Mouse (Mus musculus) layer of hippocampus, postnatal 10 days (tissue): ENCODE measurements around the gene Gm10300. TPM values are rescaled to one million over a fixed set of nuclear protein-coding genes. Genes with fewer than 3 reads are reported as not detected.

Experiments used
- DNase-seq, 2 experiments: peaks; one replicate each; pipeline ENCODE4 v3.0.0; 2021; ENCODE audit warnings: low spot score in 2 of 2
- total RNA-seq, 2 experiments: library from RNA; stranded (reverse); gene quantifications; 2 replicates each; pipeline ENCODE4 v1.2.3; 2021

The Gm10300 gene
- total RNA-seq, 2 experiments from 2014 or later = not detected

DNA sequence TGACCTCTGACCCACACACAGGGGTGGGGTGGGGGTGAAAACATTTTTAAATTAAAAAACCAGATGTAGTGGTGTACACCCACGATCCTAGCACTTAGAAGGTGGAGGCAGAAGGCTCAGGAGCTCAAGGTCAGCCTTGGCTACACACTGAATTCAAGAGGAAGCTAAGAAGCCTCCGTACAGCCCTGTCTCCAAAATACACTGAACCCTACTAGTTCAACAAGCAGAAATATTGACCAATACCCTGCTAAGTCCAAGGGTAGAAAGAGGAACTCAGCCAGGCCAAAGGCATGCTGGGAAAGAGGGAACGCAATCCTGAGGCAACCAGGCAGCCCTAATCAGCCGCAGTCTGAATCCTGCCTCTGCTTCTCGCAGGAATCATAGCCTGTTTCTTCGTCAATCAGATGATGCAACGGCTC lies 3.8 kb downstream of the Gm10300 start:
- DNase-seq = no peak

DNA sequence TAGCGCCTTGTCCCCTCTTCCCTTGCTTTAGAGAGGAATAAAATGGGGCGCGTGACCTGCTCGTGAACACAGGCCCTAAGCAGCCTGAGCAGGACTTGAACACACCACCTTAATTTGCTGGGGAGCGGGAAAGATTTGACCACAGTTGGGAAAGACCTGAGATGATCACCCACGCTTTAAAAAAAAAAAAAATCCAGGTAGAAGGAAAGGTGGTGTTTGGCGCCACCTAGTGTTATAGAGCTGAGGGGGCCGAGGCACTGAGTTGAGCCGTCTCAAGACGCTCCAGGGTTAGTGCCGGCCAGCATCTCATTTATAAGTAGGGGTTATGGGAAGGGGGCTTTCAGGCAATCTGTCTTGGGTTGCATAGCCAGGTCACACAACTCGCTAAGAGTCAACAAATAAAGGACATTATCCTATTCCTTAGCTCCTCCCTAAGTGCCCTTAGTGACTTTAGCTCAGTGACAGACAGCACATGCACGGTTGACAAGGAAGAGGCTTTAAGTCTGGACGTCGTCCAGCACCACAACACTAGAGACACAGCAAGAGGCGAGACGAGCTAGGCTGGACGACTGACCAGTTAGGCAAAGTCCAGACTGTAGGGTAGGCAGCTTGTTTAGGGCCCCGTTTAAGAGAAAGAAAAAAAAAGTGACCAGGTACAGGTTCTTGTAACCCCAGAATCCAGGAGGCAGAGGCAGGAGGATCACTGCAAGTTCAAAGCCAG lies 5.2 kb downstream of the Gm10300 start:
- peak; percentile 75 to 76 for DNase-seq

DNA sequence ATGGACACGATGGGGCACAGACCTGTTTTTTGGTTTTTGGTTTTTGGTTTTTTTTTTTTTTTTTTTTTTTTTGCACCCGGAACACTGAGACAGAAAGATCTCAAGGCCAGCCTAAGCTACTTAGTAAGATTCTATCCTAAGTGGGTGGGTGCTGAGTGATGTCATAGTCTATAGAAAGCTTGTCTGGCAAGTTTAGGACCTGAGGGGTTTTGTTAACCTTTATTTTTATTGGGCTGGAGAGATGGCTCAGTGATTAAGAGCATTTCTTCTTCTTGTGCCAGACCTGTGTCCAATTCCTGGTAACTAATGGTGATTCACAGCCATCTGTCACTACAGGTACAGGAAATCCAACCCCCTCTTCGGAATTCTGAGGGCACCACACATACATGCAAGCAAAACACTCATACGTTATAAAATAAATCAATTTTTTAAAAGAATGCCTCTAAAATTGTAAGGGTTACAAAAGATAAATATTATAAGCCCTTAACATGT lies 6.0 kb downstream of the Gm10300 start:
- no peak for DNase-seq

DNA sequence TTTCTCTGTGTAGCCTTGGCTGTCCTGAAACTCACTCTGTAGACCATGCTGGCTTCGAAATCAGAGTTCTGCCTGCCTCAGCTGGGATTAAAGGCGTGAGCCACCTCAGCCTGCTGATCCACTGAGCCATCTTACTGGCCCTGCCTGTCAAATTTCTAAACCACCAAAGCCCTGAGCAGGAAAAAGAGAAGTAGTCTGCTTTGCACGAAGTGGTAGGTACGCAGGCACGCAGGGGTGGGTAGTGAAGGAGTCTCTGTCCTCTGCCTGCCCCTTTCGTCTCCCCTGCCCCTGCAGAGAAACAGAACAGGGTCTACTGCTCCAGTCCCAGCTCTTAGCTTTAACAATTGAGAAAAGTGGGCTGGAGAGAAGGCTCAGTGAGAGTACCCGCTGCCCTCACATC lies 10.6 kb downstream of the Gm10300 start:
- DNase-seq = no peak

DNA sequence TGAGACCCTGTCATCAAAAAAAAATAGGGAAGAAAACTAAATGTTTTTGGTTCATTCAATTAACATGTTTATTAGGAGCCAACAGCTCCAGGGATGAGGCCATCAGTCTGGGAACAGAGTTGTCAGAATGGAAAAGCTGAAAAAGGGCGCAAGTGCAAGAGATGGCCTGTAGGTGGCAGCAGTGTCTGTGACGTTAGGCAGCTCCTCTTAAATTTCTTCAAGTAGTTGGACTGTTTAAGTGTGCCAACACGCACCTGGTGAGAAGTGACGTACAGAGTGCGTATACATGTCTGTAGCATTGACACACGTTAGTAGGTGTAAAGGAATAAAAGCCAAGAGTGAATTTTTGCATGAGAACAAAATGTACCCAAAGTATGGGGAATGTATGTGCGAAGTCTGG lies 14.4 kb downstream of the Gm10300 start:
- peak; percentile 62 to 73 for DNase-seq

DNA sequence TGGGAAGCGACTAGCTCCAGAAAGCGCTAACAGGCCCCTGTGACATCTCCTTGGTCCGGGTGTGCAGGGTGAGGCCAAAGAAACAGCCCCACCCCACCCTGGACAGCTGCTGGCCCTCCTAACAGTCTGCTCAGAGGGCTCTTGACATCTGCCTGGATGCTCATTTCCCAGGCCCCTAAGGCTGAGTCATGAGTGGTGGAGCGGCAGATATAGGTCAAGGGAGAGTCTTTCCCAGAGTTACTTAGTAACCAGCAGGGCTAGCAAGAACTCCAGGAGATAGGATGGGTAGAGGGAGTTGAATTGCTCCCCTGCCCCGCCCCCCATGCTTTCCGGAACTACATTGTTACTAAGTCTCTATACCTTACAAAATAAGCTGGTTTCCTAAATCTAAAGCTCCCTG lies 18.6 kb downstream of the Gm10300 start:
- no peak for DNase-seq

DNA sequence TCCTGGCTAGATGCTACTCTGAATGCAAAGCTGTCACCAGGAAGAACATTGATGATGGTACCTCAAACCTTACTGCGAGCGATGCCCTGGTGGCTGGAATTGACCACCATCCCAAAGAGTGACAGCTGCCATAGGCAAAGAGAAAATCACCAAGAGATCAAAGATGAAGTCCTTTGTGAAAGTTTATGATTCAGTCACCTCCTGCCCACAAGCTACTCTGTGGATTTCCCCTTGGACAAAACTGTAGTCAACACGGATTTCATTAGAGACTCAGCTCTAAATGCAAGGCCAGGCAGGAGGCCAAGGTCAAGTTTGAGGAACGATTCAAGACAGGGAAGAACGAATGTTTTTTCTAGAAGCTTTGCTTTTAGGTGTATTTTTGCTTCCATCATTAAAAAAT lies 19.4 kb downstream of the Gm10300 start:
- no peak for DNase-seq

DNA sequence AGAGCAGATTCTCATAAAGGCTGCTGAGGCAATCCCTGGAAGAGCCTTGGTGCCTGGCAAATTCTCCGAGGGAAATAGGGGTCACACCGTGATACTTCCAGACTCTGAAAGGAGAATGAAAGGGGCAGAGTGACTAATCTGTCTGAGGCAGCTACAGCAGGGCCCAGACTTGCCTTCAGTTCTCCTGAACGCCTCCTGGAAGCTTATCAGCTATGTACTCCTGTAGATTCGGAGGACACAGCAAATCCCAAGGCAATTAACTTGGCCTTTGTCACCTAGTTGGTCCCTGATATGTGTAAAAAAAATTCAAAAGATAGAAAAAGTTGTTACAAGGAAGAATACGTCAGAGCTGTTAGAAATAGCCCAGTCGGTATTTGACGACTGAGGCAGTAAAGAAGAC lies 20.5 kb downstream of the Gm10300 start:
- no peak for DNase-seq

DNA sequence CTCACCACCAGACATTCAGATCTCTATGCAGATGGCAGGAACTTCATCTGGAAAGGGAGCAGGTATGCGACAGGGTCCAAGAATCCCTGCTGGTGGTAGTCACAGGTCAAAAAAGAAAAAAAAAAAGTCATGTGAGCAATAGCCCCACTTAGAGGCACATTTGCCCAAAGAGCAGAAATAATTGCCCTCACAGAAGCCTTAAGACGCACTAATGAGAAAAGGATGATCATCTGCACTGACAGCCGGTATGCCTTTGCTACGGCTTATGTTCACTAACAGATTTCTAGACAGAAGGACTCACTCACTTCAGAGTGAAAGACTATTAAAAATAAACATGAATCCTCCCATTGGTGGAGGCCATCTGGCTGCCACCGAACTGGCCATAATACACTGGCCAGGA lies 25.1 kb downstream of the Gm10300 start:
- peak in 1 of 2 experiments; percentile 12 for DNase-seq

DNA sequence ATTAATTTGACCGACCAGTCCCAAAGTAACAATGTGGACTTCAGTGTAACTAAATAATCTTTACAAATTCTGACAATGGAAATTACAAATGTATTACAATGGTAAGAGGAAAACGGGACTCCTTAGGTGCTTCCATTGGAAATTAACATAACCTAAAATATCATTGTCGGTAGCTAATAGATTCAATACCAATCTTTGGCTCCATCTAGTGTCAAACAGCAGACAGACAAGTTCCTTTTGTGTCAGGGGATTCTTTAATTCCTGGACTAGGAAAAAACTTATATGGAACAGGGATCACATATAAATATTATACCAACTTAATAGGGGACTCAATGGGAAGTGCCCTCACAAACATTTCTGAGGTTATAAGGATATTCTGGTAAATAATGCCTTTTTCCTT lies 26.7 kb downstream of the Gm10300 start:
- no peak for DNase-seq

DNA sequence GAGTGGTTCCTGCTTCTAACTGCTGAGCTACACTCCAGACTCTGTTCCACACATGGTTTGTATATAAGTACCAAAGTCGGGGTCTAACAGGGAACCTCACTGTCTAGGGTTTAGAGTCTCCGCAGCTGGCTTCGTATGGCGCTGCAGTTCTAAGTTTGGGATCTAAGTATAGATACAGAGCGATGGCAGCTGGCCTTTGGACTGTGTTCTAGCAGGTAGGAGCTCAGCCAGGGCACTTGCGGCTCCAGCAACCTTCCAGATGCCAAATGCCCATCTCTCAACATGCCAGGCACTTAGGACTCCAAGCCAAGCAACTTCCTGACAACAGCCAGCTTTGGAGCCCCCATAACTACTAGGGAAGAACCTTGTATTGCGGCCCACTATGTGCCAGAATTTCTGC lies 33.7 kb downstream of the Gm10300 start:
- DNase-seq = no peak

DNA sequence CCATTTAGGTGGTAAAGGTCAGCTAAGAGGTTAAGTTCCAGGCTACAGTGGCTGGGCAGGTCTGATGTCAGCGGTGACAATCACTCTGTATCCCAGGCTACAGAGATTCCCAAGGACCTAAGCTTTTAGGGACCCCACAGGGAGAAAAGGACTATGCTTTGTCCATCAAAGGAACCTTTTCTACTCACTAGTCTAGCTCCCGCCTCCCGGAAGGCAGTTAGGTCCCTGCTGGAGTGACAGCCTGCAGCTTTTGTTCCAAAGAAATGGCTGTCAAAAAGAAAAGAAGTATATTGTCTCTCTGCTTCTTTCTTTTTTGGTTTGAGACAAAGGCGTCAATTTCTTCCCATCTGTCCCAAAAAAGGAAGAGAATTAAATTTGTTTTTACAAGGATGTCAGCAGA lies 36.7 kb downstream of the Gm10300 start:
- no peak for DNase-seq

DNA sequence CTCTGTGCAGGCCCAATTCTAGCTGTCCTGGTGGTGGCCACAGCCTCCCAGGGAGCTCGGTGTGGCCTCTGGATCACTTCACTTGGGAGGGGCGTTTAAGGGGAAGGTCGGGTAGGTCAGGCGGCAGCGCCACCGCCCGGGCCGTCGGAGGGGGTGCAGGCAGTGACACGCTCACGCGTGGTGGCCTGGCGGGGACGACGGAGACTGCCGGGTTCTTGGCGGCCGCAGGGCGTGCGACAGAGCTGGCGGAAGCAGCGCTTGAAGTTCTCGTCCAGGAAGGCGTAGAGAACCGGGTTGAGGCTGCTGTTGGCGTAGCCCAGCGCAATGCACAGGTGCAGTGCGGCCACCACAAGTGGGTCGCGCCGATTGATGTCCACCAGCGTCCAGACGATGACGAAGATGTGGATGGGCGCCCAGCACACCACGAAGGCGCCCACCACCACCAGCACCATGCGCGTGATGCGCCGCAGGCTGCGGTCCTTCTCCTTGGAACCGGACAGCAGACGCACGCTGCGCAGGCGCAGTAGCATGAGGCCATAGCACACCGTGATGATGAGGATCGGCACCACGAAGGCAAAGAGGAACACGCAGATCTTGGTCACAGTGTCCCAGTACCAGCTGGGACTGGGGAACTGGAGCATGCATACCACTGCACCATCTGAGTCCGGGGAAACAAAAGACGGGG lies 39.1 kb downstream of the Gm10300 start:
- no peak for DNase-seq

DNA sequence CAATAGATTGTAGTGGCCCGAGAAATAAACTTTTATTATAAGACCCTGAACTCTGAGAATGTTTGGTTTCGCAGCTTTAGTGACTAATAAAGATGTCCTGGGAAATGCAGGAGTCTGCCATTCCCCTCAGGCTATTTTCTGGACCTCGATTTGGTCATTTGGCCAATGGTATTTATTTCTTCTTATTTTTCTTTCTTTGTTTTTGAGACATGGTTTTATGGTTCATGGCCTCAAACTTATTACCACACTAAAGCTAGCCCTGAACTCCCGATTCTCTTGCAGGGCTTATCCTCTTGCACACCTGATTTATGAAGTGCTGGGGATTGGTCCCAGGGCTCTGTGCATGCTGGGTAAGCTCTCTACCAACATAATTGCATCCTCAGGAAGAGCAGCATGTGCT lies 41.8 kb downstream of the Gm10300 start:
- no peak for DNase-seq

DNA sequence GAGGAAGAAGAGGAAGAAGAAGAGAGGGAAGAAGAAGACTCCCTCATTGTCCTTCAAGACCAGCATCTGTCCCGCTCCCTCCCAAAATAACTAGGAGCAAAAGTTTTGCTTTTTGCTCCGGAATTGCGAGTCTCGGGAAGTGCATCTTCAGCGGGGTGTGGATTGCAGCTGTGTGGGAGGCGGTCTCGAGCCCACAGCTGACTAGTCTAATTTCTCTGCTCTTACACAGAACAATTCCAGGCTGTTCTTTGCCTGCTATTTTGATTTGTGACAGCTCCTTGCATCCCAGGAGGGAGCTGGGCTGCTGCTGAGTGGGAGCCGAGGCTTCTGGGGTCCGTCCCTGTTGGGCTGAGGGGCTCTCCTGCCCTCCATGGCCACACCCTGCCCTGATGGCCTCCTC lies 45.1 kb downstream of the Gm10300 start:
- DNase-seq = no peak

DNA sequence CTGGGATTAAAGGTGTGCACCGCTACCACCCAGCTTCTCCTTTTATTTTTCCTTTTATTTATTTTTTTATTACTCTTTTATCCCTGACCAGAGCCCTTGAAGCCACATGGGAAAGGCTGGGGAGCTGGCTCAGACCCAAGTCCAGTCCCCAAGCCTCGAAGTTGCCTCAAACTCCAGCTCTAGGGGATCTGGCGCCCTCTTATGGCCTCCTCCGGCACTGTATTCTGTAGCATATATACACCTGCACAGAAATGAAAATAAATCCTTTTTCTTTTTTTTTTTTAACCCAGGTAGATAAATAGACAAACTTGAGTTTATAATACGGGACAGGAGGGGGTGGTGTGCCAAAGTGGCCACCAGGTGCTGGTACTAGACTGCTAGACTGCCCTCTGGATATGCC lies 47.2 kb downstream of the Gm10300 start:
- no peak for DNase-seq

DNA sequence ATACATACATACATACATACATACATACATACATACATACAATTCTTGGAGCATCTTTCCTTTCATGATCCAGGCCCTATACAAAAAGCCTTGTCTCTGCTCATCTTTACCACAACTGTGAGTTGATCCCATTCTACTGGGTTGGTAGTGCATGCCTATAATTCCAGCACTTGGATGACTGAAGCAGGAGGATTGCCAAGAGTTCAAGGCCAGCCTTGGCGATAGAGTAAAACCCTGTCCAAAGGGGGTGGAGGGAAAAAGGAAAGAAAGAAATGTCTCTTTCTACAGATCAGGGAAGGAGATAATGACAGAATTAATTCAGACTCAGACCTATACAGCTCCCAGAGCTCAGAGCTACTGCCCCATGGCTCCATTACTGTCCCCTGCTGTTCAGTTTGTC lies 48.7 kb downstream of the Gm10300 start:
- no peak for DNase-seq

Other genes with a start within 250 kb of the Gm10300 start
- gene Ptpru, start 236.4 kb upstream of the Gm10300 start, total RNA-seq = 10 to 100 TPM; 79.5 to 85.9 TPM
- gene Mecr, start 231.2 kb upstream of the Gm10300 start, total RNA-seq = 10 to 100 TPM; 33.8 to 38.2 TPM
- 10 to 100 TPM; 74.4 to 77.1 TPM for gene Srsf4, start 201.1 kb upstream of the Gm10300 start, total RNA-seq
- gene Tmem200b, start 152.9 kb upstream of the Gm10300 start, total RNA-seq = 1 to 10 TPM; 1.8 to 2.4 TPM
- 10 to 100 TPM; 30.2 to 33.7 TPM for gene Epb41, start 624 bp downstream of the Gm10300 start, total RNA-seq
- gene Oprd1, start 69.8 kb downstream of the Gm10300 start, total RNA-seq = 1 to 10 TPM; 5.3 to 5.4 TPM
- gene Ythdf2, start 137.6 kb downstream of the Gm10300 start, total RNA-seq = 10 to 100 TPM; 46.2 to 51.7 TPM
- 10 to 100 TPM; 27.4 to 28.2 TPM for gene Gmeb1, start 186.9 kb downstream of the Gm10300 start, total RNA-seq
- gene Taf12, start 199.7 kb downstream of the Gm10300 start, total RNA-seq = 10 to 100 TPM; 16.6 to 17.6 TPM
- 1 to 10 TPM; 1.8 to 2.6 TPM for gene Rab42, start 228.7 kb downstream of the Gm10300 start, total RNA-seq